Mouse (Mus musculus) cerebellum, postnatal 10 days (tissue): Measurements from ENCODE around the gene B230217C12Rik.

ENCODE experiments used
- DNase-seq, 2 experiments: peaks; one replicate each; pipeline ENCODE4 v3.0.0; 2021; ENCODE audit warnings: mixed read lengths in 2 of 2

The B230217C12Rik gene

DNA sequence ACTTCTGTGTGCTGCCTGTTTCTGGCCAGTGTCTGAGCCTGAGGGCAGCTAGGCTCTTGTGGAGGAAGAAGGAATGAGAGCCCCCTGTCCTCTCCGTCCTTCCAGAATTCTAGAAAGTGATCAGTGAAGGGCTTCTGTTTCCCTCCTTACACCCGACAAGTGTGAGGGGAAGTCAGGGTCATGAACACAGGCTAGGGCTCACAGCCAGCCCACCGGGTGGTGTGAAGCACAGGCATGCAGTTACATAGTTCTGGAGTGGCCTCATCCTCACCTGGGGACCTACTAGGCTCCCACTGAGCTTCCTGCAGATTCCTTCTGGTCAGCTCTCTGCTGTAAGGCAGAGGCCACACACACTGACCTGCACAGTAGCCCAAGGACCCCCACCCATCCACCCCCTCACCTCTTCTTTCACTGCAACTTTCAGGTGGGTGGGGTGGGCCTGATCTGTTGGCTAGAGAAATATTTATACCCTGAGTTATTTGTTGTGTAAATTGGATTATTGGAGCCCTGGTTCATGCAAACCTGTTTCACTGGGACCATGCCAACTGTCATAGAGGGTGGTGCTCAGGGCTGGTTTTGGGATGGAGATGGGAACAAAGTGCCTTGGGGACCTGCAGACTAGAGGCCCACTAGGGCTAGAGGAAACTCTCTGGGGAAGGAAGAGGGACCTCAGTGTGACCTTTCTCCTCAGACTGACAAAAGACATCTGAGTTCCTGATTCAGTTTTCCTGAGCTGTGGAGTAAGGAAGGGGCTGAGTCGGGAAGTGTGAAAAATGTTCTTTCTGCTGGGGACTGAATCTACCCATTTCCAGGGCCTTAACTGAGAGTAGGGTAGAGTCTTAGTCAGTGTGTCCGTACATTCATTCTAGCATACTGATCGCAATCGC lies 31.1 kb upstream of the B230217C12Rik start:
- peak; percentile 42 to 45 for DNase-seq

DNA sequence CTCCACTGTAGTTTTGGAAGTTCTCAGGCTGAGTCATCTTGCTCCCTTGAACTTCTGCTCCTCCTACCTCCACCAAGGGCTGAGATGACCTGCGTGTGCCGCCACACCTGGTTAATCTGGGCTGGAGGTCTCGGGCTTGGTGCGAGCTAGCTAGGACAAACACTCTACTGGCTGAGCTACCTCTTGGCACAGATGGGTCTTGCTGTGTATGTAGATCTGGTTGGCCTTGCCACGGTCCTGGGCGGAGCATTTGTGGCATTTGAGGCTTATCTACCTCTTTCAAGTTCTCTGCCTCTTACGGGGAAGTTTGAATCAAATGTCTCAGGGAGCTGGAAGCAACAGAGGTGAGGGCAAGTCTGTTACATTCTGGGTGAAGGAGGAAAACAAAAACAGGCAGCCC lies 30.2 kb upstream of the B230217C12Rik start:
- peak; percentile 51 to 52 for DNase-seq

- DNase-seq: peak in 1 of 2 experiments; percentile 24
These were observed 29.6 kb upstream of the B230217C12Rik start for GRCm38 (mm10) chr11:97810970-97811369.

GRCm38 (mm10) chr11:97811569-97812362 lies 28.8 kb upstream of the B230217C12Rik start:
- peak in 1 of 2 experiments; percentile 35 for DNase-seq

- DNase-seq: peak; percentile 58 to 63
These were observed 28.1 kb upstream of the B230217C12Rik start for GRCm38 (mm10) chr11:97812491-97812921.

DNA sequence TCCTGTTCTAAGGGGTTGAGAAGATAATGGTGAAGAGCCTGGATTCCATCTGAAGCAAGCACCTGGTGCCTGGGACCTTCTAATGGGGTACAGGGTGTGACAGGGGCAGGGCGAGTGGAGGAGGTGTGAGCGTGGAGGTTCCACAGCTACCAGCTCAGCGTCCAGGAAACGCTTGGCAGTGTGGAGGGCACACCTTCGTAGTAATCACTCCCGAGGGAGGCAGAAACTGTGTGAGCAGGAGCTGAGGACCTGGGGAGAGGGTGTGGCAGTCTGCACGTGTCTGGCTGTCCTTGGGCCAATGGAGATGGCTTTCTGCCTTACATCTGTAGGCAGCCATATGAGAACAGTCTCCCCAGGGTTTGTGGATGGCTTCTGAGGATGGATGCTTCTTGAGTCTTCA lies 27.5 kb upstream of the B230217C12Rik start:
- DNase-seq: no peak

DNA sequence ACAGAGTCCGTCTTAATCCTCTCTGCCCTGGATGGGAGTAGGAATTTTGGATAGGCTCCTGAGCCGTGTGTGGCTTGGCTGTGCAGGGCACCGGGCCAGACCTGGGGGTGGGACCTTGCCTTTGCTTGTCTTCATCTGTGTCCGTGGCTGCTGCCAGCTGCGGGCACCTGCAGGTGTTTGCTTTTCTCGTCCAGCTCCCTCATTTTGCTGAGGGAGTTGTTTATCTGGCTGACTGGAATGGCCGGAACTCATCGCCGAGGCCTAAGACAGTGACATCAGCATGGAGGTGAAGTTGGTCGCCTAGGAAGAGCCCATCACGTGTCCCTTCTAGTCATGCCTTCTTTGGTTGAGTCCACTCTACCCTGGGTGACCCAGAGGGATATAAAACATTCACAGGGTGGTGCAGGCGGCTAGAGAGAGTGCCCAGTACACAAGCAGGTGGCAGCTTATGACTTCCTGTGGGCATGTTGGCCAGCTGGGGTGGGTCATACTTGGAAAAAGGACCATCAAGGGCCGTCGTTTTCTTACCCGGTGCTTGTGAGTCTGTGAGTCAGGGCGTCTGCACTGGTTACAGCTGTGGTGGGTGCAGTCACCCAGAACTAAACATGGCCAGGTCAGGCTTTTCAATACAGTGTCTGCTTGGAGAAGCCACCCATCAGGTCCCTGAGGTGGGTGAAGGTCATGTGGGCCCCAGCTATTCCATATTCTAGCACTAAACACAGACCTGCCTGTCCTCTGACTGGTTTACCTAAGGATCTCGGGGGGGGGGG lies 26.6 kb upstream of the B230217C12Rik start:
- DNase-seq: peak; percentile 61 to 73

GRCm38 (mm10) chr11:97815736-97816135 lies 24.8 kb upstream of the B230217C12Rik start:
- no peak for DNase-seq

- DNase-seq: peak; percentile 50 to 57
These were observed 24.4 kb upstream of the B230217C12Rik start for GRCm38 (mm10) chr11:97816176-97816575.

DNA sequence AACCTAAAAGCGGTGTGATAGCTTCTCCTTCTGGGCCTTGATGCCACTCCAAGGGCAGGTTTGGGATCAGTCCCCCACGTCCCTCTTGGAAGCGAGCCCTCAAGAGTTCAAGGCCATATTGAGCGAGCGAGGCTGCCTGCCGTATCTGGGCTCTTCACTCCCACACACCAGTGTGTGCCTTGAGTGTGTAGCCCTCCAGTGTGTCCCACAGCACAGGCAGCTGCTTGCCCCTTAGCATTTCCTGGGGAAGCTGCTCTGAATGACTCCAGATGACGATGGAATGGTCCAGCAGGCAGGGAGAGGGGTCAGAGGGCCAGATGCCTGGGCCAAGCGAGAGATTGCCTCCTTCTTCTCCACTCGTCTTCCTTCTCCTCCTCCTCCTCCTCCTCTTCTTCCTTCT lies 23.7 kb upstream of the B230217C12Rik start:
- DNase-seq: no peak

DNA sequence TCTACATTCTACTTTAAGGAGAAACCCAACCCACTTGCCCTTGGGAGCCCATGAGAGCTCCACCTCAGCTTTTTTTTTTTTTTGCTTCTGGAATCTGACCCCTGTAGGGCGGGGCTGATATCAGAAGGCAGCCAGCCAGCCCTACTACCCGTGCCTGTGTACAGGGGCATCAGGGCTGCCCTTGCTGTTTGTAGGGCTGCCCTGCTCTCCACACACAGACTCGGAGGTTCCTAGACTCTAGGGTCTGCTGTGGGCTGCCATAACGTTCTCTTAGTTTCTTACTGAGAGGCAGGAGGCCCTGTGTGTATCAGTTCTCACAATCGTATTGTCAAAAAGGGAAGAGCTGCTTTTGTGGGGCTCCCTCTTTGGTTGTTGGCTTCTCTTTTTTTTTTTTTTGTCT lies 23.2 kb upstream of the B230217C12Rik start:
- DNase-seq: no peak

GRCm38 (mm10) chr11:97818003-97818402 lies 22.6 kb upstream of the B230217C12Rik start:
- peak in 1 of 2 experiments; percentile 33 for DNase-seq

DNA sequence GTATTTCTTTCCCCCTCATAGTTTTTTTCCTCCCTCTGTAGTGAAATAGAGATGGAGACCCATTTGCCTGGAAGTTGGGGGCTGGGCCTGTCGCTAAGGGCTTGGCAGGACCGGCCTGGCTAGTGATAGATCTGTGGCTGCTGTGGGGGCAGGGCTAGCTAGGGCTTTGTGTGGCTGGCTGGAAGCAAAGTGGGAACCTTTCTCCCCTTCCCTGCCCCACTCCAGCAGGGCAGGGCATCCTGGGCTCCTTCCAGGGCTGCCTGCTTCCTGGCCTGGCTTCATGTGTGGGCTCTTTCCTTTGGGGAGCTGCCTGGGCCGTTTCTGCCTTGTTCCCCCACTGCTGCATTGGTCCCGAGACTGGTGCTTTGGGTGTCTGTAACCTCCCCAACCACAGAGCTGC lies 22.0 kb upstream of the B230217C12Rik start:
- peak; percentile 75 to 81 for DNase-seq

- no peak for DNase-seq
These were observed 21.5 kb upstream of the B230217C12Rik start for GRCm38 (mm10) chr11:97819102-97819501.

DNA sequence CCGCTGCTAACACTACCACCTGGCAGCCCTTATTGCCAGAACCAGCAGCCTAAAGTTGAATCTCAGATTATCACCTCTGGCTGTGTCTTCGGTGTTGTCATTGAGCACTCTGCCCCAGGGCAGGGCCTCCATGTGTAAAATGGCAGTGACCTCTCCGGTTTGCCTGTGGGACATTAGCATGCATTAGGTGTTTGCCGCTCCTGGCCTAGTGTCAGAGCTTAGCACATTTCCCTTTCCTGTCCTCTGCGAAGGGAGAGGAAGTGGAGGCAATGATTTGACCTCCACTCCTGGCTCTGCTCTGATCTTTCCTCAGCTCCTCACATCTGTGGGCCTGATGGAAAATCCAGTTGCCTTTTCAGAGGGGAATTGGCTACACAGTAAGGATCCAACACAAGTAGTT lies 20.7 kb upstream of the B230217C12Rik start:
- DNase-seq: no peak

- DNase-seq: peak; percentile 65 to 71
These were observed 19.7 kb upstream of the B230217C12Rik start for GRCm38 (mm10) chr11:97820840-97821239.

GRCm38 (mm10) chr11:97821401-97822064 lies 19.0 kb upstream of the B230217C12Rik start:
- DNase-seq: peak; percentile 48 to 61

DNA sequence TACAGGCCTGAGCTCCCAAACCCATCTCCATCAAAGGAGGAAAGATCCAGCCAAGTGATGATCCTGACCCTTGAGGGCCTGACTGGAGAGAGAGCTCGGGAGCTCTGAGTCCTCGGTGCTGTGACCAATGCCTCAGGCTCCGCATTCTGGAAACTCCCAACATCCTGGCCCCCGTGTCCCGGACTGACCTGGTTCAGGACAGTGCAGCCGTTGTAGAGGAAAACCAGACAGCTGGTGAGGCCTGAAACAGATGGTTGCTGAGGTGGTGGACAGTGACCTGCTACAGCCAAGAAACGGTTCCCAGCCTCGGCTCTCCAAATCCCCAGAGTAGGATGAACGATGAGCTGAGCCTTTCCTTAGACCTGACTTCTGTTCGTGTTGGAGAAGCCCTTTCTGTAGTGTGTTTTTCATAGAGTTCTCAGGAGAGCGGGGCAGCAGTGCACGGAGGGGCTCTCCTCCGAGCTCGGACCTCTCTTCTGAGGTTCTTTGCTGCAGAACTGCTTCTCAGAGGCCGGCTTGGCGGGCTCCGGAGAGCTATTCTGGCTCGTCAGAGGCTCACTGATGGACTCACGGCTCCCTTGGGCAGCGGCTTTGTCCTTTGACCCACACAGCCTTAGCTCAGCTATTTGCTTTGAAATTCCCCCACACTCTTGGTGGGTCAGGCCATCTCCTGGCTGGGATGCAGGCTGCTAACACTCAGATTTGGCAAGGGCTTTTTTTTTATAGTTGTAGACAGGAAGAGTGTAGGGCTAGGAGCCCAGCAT lies 17.6 kb upstream of the B230217C12Rik start:
- DNase-seq: peak; percentile 80

DNA sequence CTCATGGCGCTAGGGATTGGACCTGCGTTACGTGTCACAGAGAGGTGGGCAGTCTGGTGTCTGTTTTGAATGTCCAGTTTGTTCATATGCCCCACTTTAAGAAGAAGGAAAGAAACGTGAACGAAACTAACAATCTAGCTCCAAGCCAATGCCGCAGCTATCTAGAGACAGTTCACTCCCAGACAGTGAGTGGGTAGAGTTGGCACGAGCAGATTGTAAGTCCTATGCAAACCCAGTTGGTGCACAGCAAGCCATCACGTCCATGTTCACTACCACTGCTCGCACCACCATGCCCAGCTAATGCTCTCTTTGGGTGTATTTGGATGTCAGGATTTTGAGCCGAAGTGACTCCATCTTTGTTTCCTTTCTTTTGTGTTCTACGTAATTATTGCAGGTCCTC lies 16.4 kb upstream of the B230217C12Rik start:
- DNase-seq: no peak

GRCm38 (mm10) chr11:97824895-97825294 lies 15.7 kb upstream of the B230217C12Rik start:
- peak in 1 of 2 experiments; percentile 34 for DNase-seq

GRCm38 (mm10) chr11:97825295-97825694 lies 15.3 kb upstream of the B230217C12Rik start:
- no peak for DNase-seq
